Mouse (Mus musculus): ENCODE measurements at regions not wholly inside any gene's neighbourhood (a gene's known extent, or its start where the extent isn't known, plus 50 kb on each side); places are given as distances from the start of the nearest gene placed in this dataset.

GRCm38 (mm10) chr10:17510626-17511193 lies 212.3 kb upstream of the Cited2 start:
- in situ Hi-C loops (cut with MboI, MseI): no loop called here

DNA sequence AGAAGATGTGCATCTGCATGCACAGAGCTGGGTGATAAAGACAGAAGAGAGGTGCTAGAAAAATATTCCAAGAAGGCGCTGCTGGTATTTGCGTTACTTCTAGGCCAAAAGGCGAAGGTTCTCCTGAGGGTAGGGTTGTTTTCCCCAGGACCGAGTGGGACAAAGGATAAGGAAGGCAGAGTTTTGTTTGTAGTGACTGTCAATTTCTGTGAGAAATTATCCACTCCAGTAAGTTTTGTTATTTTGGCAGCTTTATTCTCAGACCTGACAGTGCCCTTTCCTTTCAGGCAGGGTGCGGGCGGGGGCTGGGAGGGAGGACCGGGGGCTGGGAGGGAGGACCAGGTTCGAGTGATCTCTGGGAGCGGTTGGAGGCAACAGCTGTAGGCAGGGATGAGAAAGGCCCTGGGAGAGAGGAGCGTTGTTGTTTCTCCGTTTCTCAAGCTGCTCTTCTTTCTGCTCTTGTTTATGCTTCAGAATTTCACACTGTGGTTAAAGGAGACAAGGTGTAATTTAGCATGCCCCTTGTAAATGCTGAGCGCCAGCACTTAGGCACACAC lies 211.2 kb upstream of the Cited2 start:
- in situ Hi-C loops (cut with MboI, MseI): no loop called here

GRCm38 (mm10) chr10:17512487-17512886 lies 210.5 kb upstream of the Cited2 start:
- in situ Hi-C loops (cut with MboI, MseI): no loop called here

GRCm38 (mm10) chr10:17513756-17514155 lies 209.3 kb upstream of the Cited2 start:
- in situ Hi-C loops (cut with MboI, MseI): no loop called here

DNA sequence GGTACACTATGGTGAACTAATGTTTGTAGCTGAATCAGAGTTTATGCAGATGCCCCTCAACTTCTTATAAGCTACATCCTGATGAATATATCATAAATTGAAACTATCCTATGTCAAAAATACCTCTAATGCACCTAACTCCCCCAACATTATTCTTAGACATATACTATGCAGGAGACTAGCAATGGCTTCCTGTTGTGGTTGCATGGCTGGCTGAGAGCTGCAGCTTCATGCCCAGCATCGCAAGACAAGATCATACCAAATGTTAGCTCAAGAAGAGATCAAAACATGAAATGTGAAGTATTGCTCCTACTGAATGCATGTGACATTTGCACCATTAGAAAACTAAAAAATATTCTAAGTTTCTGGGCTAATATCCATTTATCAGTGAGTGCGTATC lies 206.9 kb upstream of the Cited2 start:
- in situ Hi-C loops (cut with MboI, MseI): no loop called here

DNA sequence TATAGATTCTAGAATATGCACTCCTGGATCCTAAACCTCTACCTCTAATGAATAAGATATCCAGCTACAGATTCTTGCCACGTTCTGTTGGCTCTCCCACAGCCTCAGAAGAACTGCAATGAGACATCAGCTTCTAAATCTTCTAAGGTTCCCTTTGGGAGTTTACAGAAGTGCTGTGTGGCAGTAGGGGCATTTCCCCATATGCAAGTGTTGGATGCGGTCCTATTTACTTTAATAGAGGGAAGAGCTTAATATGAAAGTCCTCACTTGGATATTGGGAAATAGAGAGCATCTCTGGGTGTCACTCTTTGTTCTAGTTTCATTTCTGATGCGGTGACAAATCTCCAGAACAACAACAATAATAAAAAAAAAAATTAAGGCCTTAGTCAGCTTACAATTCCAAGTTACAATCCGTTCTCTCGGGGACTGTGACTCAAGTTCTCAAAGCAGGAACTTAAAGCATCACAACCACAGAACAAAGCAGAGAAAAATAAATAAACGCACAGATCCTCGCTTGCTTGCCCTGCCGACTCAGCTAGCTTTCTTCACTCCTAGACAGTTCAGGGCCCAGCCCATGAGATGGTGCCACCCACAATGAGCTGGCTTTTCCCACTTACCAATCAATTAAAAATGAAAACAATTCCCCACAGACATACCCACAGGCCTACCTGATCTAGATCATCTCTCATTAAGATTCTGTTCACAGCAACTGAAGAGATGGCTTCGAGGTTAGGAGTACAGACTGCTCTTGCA lies 204.4 kb upstream of the Cited2 start:
- in situ Hi-C loops (cut with MboI, MseI): no loop called here

DNA sequence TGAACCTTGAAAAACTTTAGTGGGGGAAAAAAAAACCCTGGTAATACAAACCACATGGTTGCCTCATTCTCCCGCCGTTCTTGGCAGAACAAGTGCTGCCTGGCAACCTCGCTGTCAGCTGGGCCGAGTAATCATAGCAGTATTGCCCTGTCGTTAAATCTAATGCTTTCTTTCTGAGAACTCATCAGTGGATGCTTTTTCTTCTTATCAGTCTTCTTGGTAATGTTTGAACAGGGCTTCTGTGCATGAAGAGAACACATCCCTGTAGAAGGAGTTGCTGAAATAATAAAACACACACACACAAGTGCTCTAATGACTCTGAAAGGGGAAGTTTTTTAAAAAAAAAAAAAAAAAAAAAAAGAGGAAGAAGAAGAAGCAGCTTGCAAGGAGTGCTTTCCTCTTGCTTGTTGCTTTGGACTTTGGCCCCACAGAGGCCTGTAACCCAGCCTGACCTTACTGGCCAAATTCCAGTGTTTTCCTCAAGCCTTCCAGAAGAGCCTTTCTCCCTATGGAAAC lies 200.9 kb upstream of the Cited2 start:
- in situ Hi-C loops (cut with MboI, MseI): no loop called here

DNA sequence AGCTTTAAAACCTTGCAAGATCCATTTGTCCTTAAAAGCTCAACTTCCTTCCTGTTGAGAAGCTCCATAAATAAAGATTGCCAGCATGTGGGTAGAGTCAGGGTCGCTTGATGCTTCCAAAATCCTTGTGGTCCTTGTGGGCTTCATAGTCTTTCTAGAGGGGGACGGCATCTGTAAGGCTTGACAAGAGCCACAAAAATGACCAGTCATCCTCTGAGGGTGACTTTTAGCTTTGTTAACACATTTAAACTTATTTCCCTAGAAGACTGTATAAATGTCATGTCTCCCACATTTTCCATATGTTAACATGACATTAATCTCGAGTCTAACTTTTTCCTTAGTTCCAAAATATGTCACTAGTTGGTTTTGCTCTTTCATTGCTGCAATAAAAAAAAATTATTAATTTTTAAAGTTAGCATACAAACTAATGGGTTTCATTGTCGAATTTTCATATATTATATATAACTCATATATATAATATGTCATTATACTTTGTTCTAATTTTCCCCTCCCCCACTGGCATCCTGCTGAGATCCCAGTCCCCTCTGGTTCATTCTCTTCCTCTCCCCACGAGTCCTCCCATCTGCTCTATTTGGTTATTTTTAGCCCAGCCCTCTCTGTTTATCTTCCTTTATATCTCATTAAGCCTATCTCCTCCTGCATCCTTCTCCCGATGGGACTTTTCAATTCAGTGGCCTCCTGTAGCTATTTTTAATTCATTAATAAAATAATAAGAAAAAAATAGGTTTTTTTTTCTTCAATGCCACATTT lies 199.3 kb upstream of the Cited2 start:
- in situ Hi-C loops (cut with MboI, MseI): no loop called here

DNA sequence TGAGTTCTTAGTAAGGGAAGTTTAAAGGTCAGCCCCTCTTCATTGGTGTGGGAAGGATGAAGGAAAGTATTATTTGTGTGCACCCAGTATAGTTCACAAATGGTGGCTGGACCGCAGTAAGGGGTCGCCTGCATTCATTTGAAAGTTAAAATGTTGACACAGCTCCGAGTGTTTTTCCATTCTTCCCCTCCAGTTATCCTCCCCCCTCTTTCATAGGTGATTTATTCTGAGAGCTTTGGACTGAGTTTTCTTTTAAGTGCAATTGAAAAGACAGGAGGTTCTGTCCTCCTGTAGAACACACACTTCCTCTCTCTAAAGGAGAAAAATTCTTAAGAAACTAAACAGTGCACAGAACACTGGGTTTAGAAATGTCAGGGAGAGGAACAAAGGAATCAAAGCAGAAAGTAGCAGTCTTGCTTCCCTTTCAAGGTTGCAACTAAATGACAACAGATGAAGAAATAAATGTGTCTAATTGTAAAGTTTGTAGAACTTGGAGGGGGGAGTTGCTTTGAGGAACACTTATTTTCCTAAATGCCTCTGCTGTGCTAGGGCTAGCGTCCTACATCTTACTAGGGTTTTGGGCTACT lies 195.8 kb upstream of the Cited2 start:
- in situ Hi-C loops (cut with MboI, MseI): no loop called here

GRCm38 (mm10) chr10:17528116-17528515 lies 194.9 kb upstream of the Cited2 start:
- in situ Hi-C loops (cut with MboI, MseI): no loop called here

- in situ Hi-C loops (cut with MboI, MseI): no loop called here
Measured at GRCm38 (mm10) chr10:17528846-17529245, 194.2 kb upstream of the Cited2 start.

DNA sequence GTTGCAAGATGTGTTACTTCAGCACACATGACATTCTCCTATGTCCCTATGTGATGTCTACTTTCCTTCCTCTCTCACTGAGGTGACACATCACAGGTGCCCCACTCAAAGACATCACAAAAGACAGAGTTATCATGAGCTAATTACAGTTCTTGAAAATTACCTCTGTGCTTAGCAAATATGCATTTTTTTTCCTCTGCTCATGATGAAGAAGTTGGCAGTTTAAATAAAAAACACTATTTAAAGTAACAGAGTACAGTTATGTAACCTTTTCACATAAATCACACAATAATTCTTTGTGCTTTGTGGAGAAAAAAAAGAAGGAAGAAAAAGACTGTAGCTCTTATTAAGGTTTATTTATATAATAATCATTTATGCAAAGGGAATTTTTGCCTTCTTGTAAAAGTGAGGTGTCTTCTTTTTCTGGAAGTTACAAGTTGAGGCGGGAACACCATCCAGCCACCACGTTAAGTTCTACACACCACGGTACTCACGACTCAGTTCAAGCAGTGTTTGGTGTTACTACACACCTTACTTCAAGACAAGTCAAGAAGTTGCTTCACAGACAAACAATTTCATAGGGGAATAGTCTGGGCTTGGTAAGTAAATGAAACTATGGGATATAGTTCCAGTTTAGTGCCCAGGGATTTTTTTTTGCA lies 193.0 kb upstream of the Cited2 start:
- in situ Hi-C loops (cut with MboI, MseI): loop anchor here in 1 of 2 experiments (5.0 kb wide), 1 partner anchor 488 kb away; no protein-coding TSS in a partner anchor

DNA sequence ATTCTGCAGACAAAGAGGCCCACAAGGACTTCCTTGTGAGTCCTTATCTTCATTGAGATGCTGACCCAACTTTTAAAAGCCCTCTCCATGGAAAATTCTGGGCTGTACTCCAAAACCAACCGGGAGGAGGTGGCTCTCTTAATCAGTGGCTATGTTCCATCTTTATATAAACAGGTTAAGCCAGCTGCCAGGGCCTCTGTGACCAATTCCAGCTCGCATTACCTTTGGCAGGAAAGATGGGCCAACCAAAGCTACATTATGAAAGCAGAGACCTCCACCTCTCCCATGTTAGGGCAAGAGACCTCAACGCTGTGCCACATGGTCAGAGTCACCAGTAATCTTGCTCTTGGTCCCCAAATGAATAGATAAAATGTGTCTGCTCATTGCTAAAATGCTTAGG lies 192.0 kb upstream of the Cited2 start:
- in situ Hi-C loops (cut with MboI, MseI): loop anchor here in 1 of 2 experiments (5.0 kb wide), 1 partner anchor 489 kb away; no protein-coding TSS in a partner anchor

- in situ Hi-C loops (cut with MboI, MseI): no loop called here
Measured at GRCm38 (mm10) chr10:17538944-17539533, 184.0 kb upstream of the Cited2 start.

DNA sequence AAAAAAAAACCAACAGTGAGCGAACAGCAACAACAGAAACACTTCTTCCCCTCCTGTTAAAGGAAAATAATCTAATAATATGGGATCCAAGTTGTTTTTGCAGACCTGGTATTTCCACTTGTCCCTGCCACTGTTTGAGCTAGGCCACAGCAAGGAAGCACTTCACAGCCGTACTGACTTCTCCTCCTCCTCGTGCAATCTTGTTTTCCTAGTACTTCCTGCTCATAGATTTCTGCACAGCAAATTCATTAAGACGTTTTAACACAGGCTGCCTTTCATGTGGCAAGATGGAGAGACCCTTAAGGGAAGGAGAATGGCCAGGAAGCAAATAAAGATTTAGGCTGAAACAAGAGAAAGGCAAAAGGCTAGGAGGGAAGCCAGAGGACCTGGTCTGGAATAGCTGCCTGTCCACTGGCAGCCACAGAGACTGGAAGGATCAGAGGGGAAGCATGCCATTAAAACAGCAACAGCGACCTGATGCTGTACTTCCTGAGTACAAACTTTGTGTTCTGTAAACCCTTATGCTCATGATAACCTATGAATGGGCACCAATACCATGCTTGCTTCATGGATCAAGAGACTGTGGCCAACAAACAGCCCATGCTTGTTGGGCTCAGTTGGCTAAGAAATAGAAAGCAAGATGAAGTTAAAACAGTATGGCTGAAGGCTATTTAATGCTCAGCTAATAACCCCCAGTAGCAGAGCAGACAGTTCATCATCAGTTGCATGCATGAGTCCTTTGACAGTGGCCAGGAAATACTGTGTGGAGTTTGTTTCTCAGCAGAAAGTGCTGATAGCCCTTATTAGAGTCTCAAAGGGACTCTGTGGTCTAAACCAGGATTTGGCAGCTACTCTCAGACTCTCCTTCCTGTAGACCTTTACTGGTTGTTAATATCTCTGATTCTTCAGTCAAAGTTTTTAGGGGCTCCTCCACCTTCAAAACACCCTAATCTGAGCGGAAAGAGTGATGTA lies 182.3 kb upstream of the Cited2 start:
- in situ Hi-C loops (cut with MboI, MseI): no loop called here

GRCm38 (mm10) chr10:17542104-17542846 lies 180.7 kb upstream of the Cited2 start:
- in situ Hi-C loops (cut with MboI, MseI): no loop called here

DNA sequence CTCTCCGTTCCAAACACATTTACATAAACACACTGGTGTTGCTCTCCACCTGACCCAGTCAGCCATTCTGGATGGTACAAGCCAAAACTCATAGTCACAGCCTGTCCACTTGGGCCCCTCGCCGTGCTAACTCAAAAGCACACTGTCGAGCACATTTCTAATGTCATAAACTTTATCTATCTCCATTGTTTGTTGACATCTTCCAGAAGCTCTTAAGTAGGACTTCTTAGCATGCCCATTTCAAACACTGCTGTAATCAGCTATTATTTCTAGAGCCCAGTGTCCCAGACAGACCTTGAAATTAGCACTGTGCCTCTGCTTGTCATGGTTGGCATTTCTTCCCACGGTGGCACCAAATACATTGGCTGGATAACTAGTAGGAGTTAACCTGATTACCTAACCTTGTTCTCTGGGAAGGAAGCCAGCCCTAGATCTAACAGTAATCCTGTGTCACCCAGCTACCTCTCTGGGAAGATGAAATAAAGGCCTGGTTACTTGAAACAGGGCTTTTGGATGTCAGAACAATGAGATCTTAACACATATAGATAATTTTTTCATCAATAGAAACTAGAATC lies 180.1 kb upstream of the Cited2 start:
- in situ Hi-C loops (cut with MboI, MseI): no loop called here

- in situ Hi-C loops (cut with MboI, MseI): no loop called here
Measured at GRCm38 (mm10) chr10:17545291-17545690, 177.7 kb upstream of the Cited2 start.

Measured in T-helper 17 cell (primary cell).